Mouse (Mus musculus): ENCODE measurements around the gene Mex3a. TPM values are rescaled to one million over a fixed set of nuclear protein-coding genes. Genes with fewer than 3 reads are reported as not detected.

The Mex3a gene
- polyA plus RNA-seq, 1 experiment from 2014 or later: 26.4 TPM

DNA sequence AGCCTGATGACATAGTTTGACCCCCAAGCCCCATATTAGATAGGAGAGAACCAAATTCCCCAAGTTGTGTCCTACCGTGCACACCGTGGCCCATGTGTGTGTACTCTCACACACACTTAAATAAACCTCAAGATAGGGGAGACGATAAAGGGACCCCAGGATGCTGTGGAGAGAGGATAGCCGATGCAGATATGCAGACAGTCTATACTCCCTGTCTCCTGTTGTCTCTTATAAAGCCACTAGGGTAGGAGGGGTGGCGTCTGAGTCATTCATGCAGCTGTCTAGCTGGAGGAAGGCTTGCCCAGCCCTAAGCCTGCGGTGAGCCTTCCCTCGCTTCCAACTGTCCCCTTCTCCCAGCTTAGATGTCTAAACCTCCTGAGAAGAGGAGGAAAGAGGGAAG lies 32.1 kb upstream of the Mex3a start:
- Histone ChIP-seq H3K4me3 (no peak overlapping the region), H3K36me3 (no peaks in the 10 kb centered on the region), H3K9ac (no peak overlapping the region), H3K27ac (replicated peaks) (no peak overlapping the region), H3K4me1 (replicated peaks) (peaks cover 35% of the 10 kb centered on the region), H3K27me3 (no peaks in the 10 kb centered on the region), H3K4me2 (no peak overlapping the region), H3K9me3 (no peaks in the 10 kb centered on the region)
- ATAC-seq (ENCODE audit: low FRiP score, low read depth): no peak
- WGBS: 79% methylated on average over 7 of the region's 7 CpGs

DNA sequence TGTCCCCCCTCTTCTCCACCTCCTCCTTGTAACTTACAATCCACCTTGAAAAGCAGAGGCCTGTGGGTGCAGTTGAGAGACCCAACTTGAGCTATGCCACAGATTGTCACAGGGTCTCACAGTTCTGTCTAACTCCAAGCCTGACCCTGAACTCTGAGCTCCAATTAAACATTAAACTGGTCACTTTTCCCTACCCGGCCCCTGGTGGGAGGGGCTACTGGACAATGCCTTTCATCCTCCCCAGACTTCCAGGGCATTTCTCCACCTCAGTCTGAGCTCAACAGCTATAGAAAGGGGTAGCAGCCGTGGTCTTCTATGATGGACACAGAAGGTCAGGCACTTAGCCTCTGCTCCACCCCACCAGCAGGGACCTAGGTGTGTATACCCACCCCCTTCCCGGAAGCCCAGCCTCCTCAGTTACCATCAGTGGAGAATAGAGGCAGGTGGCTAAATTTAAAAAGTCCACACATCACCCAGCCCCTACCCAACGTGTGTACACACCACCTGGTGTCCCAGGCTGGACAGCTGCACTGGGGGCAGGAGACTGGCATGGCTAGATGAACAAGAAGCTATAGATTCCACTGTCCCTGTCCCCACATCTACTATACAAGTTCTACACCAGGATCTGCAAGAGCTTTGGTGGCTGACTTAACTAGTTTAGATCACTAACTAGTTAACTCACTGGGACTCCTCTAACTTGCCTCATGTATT lies 31.4 kb upstream of the Mex3a start:
- Histone ChIP-seq H3K4me3 (0 out of 2 replicates have a peak overlapping the region, but pooled peaks have one; percentile 95), H3K4me1 (replicated peaks) (peaks cover 31% of the 10 kb centered on the region), H3K36me3 (no peaks in the 10 kb centered on the region), H3K9me3 (no peaks in the 10 kb centered on the region), H3K4me2 (0 out of 2 replicates have a peak overlapping the region, but pooled peaks have one; percentile 98), H3K9ac (no peak overlapping the region), H3K27me3 (no peaks in the 10 kb centered on the region), H3K27ac (replicated peaks) (no peak overlapping the region)
- 40% methylated on average over 4 of the region's 4 CpGs for WGBS
- no peak for ATAC-seq (ENCODE audit: low FRiP score, low read depth)

DNA sequence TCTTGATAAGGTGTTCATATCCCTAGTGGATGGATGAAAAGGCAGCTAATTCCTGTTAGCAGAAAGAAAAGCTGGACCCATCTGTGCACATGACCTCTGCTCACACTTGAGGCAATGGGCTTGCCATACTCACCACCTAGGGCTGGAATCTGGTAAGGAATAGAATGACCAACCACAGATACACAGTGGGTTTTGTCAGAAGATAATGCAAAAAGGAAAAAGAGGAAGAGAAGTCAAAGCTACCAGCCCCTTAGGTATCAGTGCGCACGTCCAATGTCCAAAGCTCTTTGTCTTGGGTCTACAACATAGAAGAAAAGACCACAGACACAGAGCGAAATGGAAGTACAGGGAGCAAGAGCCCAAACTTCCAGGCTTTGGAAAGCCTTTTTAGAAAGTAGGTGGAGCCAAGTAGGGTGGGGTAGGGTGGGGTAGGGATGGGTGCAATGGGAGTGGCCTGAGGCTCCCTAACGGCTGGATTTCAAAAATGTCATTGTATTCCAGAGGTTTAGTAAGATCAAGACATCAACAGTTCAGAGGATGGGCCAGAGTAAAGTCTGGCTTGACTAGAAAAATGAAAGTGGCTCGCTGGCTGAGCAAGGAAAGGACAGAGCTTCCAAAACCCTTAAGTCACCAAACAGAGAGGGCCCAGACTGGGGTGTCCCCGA lies 30.7 kb upstream of the Mex3a start:
- ATAC-seq (ENCODE audit: low FRiP score, low read depth): no peak
- no peaks in the 10 kb centered on the region for H3K36me3 ChIP-seq
- H3K4me2 ChIP-seq: peak overlapping the region; percentile 98
- peak overlapping the region; percentile 95 for H3K4me3 ChIP-seq
- no peaks in the 10 kb centered on the region for H3K9me3 ChIP-seq
- no peaks in the 10 kb centered on the region for H3K27me3 ChIP-seq
- H3K4me1 ChIP-seq (replicated peaks): peaks cover 31% of the 10 kb centered on the region
- H3K27ac ChIP-seq (replicated peaks): no peak overlapping the region
- WGBS: 56% methylated on average over 6 of the region's 6 CpGs
- 0 out of 2 replicates have a peak overlapping the region, but pooled peaks have one; percentile 95 for H3K9ac ChIP-seq

DNA sequence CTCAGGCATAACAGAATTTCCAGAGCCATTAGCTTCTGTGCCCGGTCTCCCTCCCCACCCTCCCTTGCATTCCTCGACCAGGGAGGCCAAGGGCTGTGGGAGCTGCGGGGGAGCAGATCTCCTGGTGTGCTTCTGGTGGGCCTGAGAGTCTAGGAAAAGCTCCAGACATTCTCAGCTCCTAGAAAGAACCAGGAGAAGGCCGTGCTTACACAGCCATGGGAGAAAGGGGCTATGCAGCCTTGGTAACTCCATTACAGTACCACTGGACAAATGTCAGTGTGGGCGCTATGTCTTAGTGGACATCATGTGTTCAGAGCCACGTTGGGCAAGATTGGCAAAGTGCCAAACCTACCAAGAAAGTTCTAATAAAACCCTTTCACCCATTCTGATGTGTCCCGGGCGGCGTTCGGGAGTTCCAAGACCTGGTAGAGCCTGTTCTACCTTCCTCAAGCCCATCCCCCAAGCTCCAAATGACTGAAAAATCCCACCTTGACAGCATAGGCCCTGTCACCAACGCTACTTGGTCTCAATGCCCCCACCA lies 30.1 kb upstream of the Mex3a start:
- Histone ChIP-seq H3K27ac (replicated peaks) (no peak overlapping the region), H3K4me2 (peak overlapping the region; percentile 98), H3K4me3 (peak overlapping the region; percentile 95), H3K27me3 (no peaks in the 10 kb centered on the region), H3K36me3 (no peaks in the 10 kb centered on the region), H3K9me3 (no peaks in the 10 kb centered on the region), H3K9ac (peak overlapping the region; percentile 95), H3K4me1 (replicated peaks) (peaks cover 31% of the 10 kb centered on the region)
- 14% methylated on average over 11 of the region's 11 CpGs for WGBS
- ATAC-seq (ENCODE audit: low FRiP score, low read depth): peak; percentile 10; the same call in 1 of the 2 replicates

DNA sequence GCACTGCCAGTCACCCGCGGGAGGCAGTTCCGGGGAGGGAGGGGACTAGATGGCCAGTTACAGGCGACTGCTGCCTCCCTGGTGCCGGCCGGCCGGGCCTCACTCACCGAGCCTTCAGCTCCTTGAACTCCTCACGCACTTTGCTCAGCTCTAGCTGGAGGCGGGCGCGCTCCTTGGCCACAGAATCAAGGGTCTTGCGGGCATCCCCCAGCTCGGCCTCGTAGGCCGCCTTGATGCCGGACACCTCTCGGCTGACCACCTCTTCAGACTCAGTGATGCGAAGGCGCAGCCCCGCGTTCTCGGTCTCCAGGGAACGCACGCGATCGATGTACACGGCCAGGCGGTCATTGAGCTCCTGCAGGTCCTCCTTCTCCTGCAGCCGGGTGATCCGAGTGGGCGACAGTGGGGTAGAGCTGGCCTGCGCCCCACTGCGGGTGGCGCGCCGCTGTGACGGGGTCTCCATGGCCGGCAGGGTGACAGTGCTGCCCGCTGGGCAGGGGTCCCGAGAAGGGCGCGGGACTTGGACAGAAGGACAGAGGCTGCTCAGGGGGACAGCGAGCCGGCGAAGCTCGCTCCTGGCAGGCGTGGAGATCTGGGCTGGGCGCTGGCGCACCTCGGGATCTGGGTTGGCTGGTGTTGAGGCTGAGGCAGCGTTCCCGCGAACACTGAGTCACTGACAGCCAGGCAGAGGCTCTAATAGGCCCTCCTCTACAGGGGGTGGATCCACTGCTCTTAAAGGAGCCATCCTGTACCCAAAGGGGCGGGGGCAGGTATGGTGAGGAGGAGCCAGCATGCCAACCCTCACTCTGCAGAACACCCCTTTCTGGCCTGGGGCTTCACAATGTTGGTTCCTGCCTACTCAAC lies 29.3 kb upstream of the Mex3a start:
- peak overlapping the region; percentile 95 for H3K4me3 ChIP-seq
- peaks cover 31% of the 10 kb centered on the region for H3K4me1 ChIP-seq (replicated peaks)
- no peaks in the 10 kb centered on the region for H3K27me3 ChIP-seq
- WGBS: 2% methylated on average over 55 of the region's 55 CpGs
- peak overlapping the region; percentile 85 for H3K27ac ChIP-seq (replicated peaks)
- H3K9me3 ChIP-seq: no peaks in the 10 kb centered on the region
- peak; percentile 92 for ATAC-seq (ENCODE audit: low FRiP score, low read depth)
- H3K9ac ChIP-seq: peak overlapping the region; percentile 95
- no peaks in the 10 kb centered on the region for H3K36me3 ChIP-seq
- peak overlapping the region; percentile 98 for H3K4me2 ChIP-seq

DNA sequence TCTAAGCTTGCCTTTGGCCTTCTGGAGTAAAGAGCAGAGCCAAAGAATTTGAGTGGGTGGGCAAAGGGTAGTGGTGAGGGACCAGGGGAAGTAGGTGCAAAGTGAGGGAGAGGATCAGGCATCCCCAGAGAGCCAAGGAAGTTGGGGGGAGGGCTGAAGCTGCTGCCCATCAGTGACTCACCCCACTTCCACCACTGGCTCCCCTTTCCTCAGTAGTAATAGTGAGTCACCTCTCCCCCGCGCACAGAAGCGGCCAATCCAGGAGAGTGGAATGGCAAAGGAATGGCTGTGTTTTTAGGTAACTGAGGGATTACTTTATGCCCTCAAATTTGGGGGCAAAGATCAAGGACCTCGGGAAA lies 28.7 kb upstream of the Mex3a start:
- Histone ChIP-seq H3K4me1 (replicated peaks) (peaks cover 31% of the 10 kb centered on the region), H3K9me3 (no peaks in the 10 kb centered on the region), H3K4me2 (peak overlapping the region; percentile 98), H3K36me3 (no peaks in the 10 kb centered on the region), H3K9ac (peak overlapping the region; percentile 95), H3K27ac (replicated peaks) (peak overlapping the region; percentile 85), H3K4me3 (peak overlapping the region; percentile 95), H3K27me3 (no peaks in the 10 kb centered on the region)
- 32% methylated on average over 4 of the region's 4 CpGs for WGBS
- ATAC-seq (ENCODE audit: low FRiP score, low read depth): peak; percentile 32; the same call in 1 of the 2 replicates

DNA sequence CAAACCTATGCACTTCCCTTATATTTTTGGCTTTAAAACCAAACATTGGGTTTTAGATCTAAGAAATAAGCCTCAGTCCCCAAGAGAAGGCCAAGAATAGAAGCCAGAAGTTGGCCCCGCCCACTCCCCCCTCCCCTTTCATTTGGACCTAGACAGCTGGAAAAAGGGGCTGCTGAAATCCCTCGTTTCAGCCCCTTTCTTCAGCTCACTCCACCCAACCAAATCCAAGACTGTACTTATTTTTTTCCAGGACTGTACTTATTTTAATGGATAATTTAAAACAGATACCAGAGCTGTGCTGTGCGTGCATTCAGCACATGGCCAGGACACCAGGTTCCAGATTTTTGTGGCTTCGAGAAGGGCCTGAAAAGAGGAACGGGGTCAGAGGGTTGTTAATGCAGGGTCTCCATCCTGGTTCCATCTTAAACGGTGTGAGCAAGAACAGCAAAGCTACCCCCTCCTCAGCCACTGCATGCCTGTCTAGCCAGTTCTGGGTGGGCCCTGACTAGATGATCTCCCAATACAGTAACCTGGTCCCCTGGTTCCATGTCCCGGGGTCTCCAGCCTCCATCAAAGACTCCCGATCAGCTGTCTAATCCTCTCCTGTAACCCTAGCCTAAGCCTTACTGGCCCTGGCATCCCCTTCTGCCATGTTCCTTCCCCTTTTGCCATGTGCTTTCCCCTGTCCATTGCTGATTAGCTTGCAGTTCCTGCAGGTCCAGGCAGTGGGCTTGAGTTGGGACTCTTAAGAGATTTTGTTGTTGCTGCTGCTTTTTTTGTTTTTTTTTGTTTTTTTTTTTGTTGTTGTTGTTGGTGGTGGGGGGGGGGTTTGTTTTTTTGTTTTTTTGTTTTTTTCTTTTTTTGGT lies 28.1 kb upstream of the Mex3a start:
- Histone ChIP-seq H3K27ac (replicated peaks) (peak overlapping the region; percentile 85; the same call in 1 of the 2 replicates), H3K9me3 (no peaks in the 10 kb centered on the region), H3K27me3 (no peaks in the 10 kb centered on the region), H3K4me1 (replicated peaks) (peaks cover 31% of the 10 kb centered on the region), H3K36me3 (no peaks in the 10 kb centered on the region), H3K4me2 (peak overlapping the region; percentile 98; the same call in 1 of the 2 replicates), H3K4me3 (no peak overlapping the region), H3K9ac (no peak overlapping the region)
- WGBS: 49% methylated on average over 8 of the region's 8 CpGs
- ATAC-seq (ENCODE audit: low FRiP score, low read depth): no peak

DNA sequence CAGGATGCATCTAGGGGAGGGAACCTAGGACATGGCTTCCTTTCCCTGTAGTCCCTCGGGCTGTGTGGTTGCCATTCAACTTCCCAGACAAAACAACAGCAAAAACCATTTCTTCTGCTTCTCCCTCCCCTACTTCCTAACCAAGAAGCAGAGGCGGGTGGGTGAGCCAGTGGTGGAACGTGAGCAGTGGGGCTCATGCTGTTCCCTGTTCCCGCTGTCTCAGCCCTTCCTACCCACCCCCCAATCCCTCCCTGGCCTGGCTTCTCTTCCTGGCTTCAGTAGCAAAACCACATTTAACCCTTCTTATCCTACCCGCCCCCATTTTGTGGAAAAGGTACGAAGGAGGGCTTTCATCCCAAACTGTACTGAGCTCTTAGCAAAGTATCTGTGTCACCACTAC lies 27.1 kb upstream of the Mex3a start:
- WGBS: 69% methylated on average over 6 of the region's 6 CpGs
- ATAC-seq (ENCODE audit: low FRiP score, low read depth): no peak
- Histone ChIP-seq H3K4me1 (replicated peaks) (peaks cover 41% of the 10 kb centered on the region), H3K9ac (no peak overlapping the region), H3K9me3 (no peaks in the 10 kb centered on the region), H3K4me2 (no peak overlapping the region), H3K27ac (replicated peaks) (no peak overlapping the region), H3K36me3 (no peaks in the 10 kb centered on the region), H3K4me3 (no peak overlapping the region), H3K27me3 (no peaks in the 10 kb centered on the region)

DNA sequence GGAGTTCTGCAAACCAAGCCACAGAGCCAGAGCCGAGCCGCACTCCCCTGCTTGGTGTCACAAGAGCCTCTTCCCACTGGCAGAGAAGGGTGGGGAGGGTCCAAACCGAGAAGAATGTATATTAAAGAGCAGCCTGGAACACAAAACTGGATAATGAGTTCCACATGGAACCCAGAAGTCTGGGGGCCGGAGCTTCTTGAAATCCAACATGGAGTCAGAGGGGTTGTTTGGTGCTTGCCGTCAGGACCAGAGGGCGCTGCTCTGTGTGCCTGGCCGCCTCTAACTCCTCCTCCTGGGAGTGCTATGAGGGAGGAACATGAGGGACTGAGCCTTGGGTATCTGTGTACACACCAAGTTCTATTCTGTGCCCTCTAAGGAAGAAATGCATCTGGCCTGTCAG lies 26.4 kb upstream of the Mex3a start:
- Histone ChIP-seq H3K9ac (no peak overlapping the region), H3K4me2 (no peak overlapping the region), H3K9me3 (no peaks in the 10 kb centered on the region), H3K36me3 (no peaks in the 10 kb centered on the region), H3K27me3 (no peaks in the 10 kb centered on the region), H3K4me1 (replicated peaks) (peaks cover 46% of the 10 kb centered on the region), H3K27ac (replicated peaks) (no peak overlapping the region), H3K4me3 (no peak overlapping the region)
- 45% methylated on average over 7 of the region's 7 CpGs for WGBS
- no peak for ATAC-seq (ENCODE audit: low FRiP score, low read depth)

DNA sequence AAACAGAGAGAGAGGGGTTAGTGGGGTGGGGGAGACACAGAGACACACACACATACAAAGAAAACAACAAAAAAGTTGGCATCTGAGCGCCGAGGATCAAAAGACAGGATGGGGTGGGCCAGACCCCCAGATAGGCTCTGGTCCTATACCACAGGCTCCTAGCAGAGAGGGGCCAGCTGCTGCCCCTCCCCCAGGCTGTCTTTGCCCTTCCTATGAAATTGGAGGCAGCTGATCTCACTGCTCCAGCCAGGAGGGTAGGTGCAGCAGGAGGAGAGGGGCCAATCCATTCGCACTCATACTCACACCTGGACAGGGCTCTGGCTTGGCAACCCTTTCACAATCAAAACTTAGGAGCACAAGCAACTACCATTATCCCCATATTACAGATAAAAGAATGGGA lies 22.9 kb upstream of the Mex3a start:
- no peak for ATAC-seq (ENCODE audit: low FRiP score, low read depth)
- Histone ChIP-seq H3K4me3 (peak overlapping the region; percentile 42), H3K36me3 (no peaks in the 10 kb centered on the region), H3K27me3 (no peaks in the 10 kb centered on the region), H3K4me2 (peak overlapping the region; percentile 68), H3K27ac (replicated peaks) (peak overlapping the region; percentile 86), H3K9ac (peak overlapping the region; percentile 30), H3K9me3 (no peaks in the 10 kb centered on the region), H3K4me1 (replicated peaks) (peaks cover 27% of the 10 kb centered on the region)
- 67% methylated on average over 3 of the region's 3 CpGs for WGBS

Measured in hindbrain, embryonic 15.5 days (tissue).